Mouse (Mus musculus) heart, embryonic 11.5 days (tissue): ENCODE data around the gene Mcf2l. TPM values are rescaled to one million over a fixed set of nuclear protein-coding genes. Genes with fewer than 3 reads are reported as not detected.

Source experiments
- ATAC-seq: fragments of 200-750 bp; cut with Nextera tagmentation; replicated peaks from 2 replicates; pipeline ENCODE4 v1.8.0; 2017; ENCODE audit warnings: moderate library complexity; ENCODE audit not compliant: insufficient number of reproducible peaks, low FRiP score, low TSS enrichment
- H3K27ac ChIP-seq: fragments of 300-500 bp; sonication (generic); 2 replicates; pipeline ENCODE4 v1.5.1; 2014; ENCODE audit warnings: mild to moderate bottlenecking, low read depth, low read length
- H3K27me3 ChIP-seq: fragments of 300-500 bp; sonication (generic); 2 replicates; pipeline ENCODE4 v1.6.1; 2014; ENCODE audit warnings: mild to moderate bottlenecking, low read length, mixed read lengths; ENCODE audit not compliant: control insufficient read depth, insufficient read depth
- H3K36me3 ChIP-seq: fragments of 300-500 bp; sonication (generic); 2 replicates; pipeline ENCODE4 v1.6.1; 2014; ENCODE audit warnings: mild to moderate bottlenecking, low read length, moderate library complexity, mixed read lengths; ENCODE audit not compliant: control insufficient read depth, insufficient read depth
- H3K4me1 ChIP-seq: fragments of 300-500 bp; sonication (generic); 2 replicates; pipeline ENCODE4 v1.6.1; 2014; ENCODE audit warnings: low read length; ENCODE audit not compliant: control insufficient read depth, insufficient read depth
- H3K4me2 ChIP-seq: fragments of 300-500 bp; sonication (generic); 2 replicates; pipeline ENCODE4 v1.6.1; 2014; ENCODE audit warnings: mild to moderate bottlenecking, moderate library complexity
- H3K4me3 ChIP-seq: fragments of 300-500 bp; sonication (generic); 2 replicates; pipeline ENCODE4 v1.5.1; 2014; ENCODE audit warnings: low read depth, low read length
- H3K9ac ChIP-seq: fragments of 300-500 bp; sonication (generic); 2 replicates; pipeline ENCODE4 v1.6.1; 2014; ENCODE audit warnings: mild to moderate bottlenecking, low read depth, low read length, moderate library complexity
- H3K9me3 ChIP-seq: fragments of 300-500 bp; sonication (generic); replicated peaks from 2 replicates; pipeline ENCODE4 v1.6.1; 2016; ENCODE audit warnings: low read length; ENCODE audit not compliant: control insufficient read depth
- WGBS: fragments of 180-500 bp; shearing (Covaris S2); extraction: QIAGEN DNeasy Blood & Tissue Kit; methylation state at CpG from one replicate; pipeline ENCODE4 v1.1.7; 2014; ENCODE audit not compliant: insufficient replicate concordance; 5-methylcytosine and 5-hydroxymethylcytosine counted together
- polyA plus RNA-seq: library from polyadenylated mRNA; unstranded; fragments of >200 nt; fragmentation: Nextera tagmentation; extraction: Ambion mirVana; gene quantifications from 2 replicates; pipeline ENCODE4 v1.2.1, GENCODE M21; 2014

Gene Mcf2l
- polyA plus RNA-seq, 1 experiment from 2014 or later = 8.8 TPM

- WGBS = 46% methylated on average over 12 of the region's 12 CpGs
- Histone ChIP-seq H3K9ac (no peak overlapping the region), H3K27ac (no peak overlapping the region), H3K9me3 (no peaks in the 10 kb centered on the region), H3K27me3 (no peaks in the 10 kb centered on the region), H3K4me1 (0 out of 2 replicates have a peak, but pooled peaks cover 5% of the 10 kb centered on the region), H3K4me3 (no peak overlapping the region), H3K4me2 (no peak overlapping the region), H3K36me3 (no peaks in the 10 kb centered on the region)
- no peak for ATAC-seq
Observed at GRCm38 (mm10) chr8:12977325-12977724, 103.7 kb downstream of the Mcf2l start.

- H3K27ac ChIP-seq = no peak overlapping the region
- 43% methylated on average over 2 of the region's 2 CpGs for WGBS
- no peak overlapping the region for H3K4me3 ChIP-seq
- H3K9me3 ChIP-seq = no peaks in the 10 kb centered on the region
- H3K4me1 ChIP-seq = 0 out of 2 replicates have a peak, but pooled peaks cover 5% of the 10 kb centered on the region
- no peak overlapping the region for H3K9ac ChIP-seq
- no peaks in the 10 kb centered on the region for H3K36me3 ChIP-seq
- H3K4me2 ChIP-seq = no peak overlapping the region
- ATAC-seq = no peak
- H3K27me3 ChIP-seq = no peaks in the 10 kb centered on the region
Observed at GRCm38 (mm10) chr8:12978308-12978707, 104.7 kb downstream of the Mcf2l start.

- Histone ChIP-seq H3K36me3 (no peaks in the 10 kb centered on the region), H3K27ac (no peak overlapping the region), H3K9ac (no peak overlapping the region), H3K27me3 (no peaks in the 10 kb centered on the region), H3K9me3 (no peaks in the 10 kb centered on the region), H3K4me3 (no peak overlapping the region), H3K4me1 (0 out of 2 replicates have a peak, but pooled peaks cover 5% of the 10 kb centered on the region), H3K4me2 (no peak overlapping the region)
- ATAC-seq = no peak
- WGBS = 28% methylated on average over 5 of the region's 5 CpGs
Observed at GRCm38 (mm10) chr8:12978726-12979125, 105.1 kb downstream of the Mcf2l start.

- Histone ChIP-seq H3K4me2 (no peak overlapping the region), H3K4me3 (no peak overlapping the region), H3K9ac (no peak overlapping the region), H3K9me3 (no peaks in the 10 kb centered on the region), H3K36me3 (no peaks in the 10 kb centered on the region), H3K27ac (no peak overlapping the region), H3K4me1 (no peaks in the 10 kb centered on the region), H3K27me3 (no peaks in the 10 kb centered on the region)
- 76% methylated on average over 18 of the region's 18 CpGs for WGBS
- no peak for ATAC-seq
Observed at GRCm38 (mm10) chr8:12983681-12984467, 110.3 kb downstream of the Mcf2l start.

GRCm38 (mm10) chr8:12984601-12985243 lies 111.1 kb downstream of the Mcf2l start:
- Histone ChIP-seq H3K9me3 (no peaks in the 10 kb centered on the region), H3K27me3 (no peaks in the 10 kb centered on the region), H3K4me2 (no peak overlapping the region), H3K4me3 (no peak overlapping the region), H3K4me1 (no peaks in the 10 kb centered on the region), H3K9ac (no peak overlapping the region), H3K27ac (no peak overlapping the region), H3K36me3 (no peaks in the 10 kb centered on the region)
- ATAC-seq = no peak
- WGBS = 80% methylated on average over 17 of the region's 17 CpGs

DNA sequence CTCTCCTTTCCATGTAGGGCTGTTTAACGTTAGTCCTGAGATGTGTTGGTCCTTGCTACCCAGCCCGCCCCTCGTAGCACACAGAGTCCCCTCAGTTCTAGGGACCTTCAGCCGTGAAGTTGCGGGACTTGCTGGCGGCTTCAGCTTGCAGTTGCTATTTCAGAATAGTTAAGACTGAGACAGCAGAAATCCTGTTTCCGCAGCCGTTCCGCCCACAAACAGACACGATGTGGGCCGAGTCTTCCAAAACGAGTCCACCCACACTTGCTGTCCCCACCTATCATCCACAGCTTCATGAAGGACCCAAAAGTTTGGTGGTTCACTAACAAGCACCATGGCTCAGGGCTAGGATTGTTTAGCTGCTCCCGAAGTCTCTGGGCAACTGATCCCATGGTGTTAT lies 111.7 kb downstream of the Mcf2l start:
- no peaks in the 10 kb centered on the region for H3K36me3 ChIP-seq
- whole genome bisulfite sequencing = 82% methylated on average over 13 of the region's 13 CpGs
- no peak overlapping the region for H3K27ac ChIP-seq
- H3K4me1 ChIP-seq = no peaks in the 10 kb centered on the region
- H3K9me3 ChIP-seq = no peaks in the 10 kb centered on the region
- no peak overlapping the region for H3K4me2 ChIP-seq
- no peaks in the 10 kb centered on the region for H3K27me3 ChIP-seq
- no peak overlapping the region for H3K4me3 ChIP-seq
- H3K9ac ChIP-seq = no peak overlapping the region
- ATAC-seq = no peak

DNA sequence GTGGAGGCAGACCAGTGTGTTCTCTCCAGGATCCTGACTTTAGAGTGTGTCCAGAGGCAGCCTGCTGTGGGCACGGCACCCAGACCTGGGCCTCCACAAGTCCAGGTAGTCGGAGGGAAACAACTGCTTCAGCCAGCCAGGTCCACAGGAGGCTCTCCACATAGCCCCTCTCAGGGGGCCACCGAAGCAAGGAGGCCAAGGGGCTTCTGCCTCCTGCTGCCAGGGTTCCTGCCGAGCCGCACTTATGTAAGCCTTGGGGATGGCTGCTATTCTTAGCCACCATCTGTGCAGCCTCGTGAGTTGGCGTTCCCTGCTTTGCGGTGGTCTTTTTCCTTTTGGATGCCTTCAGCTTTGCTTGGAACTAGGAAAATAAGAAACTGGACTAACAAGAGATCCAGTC lies 114.0 kb downstream of the Mcf2l start:
- WGBS = 52% methylated on average over 8 of the region's 8 CpGs

GRCm38 (mm10) chr8:12988722-12989430 lies 115.3 kb downstream of the Mcf2l start:
- H3K9me3 ChIP-seq = no peaks in the 10 kb centered on the region
- no peak overlapping the region for H3K27ac ChIP-seq
- H3K4me3 ChIP-seq = no peak overlapping the region
- no peak overlapping the region for H3K4me2 ChIP-seq
- ATAC-seq = no peak
- WGBS = 72% methylated on average over 13 of the region's 13 CpGs
- H3K27me3 ChIP-seq = no peaks in the 10 kb centered on the region
- H3K4me1 ChIP-seq = no peaks in the 10 kb centered on the region
- no peak overlapping the region for H3K9ac ChIP-seq
- H3K36me3 ChIP-seq = no peaks in the 10 kb centered on the region

More for the DNA sequence above, 114.0 kb downstream of the Mcf2l start:
- H3K27ac ChIP-seq = no peak overlapping the region
- no peaks in the 10 kb centered on the region for H3K9me3 ChIP-seq
- no peak for ATAC-seq
- H3K4me1 ChIP-seq = no peaks in the 10 kb centered on the region
- H3K27me3 ChIP-seq = no peaks in the 10 kb centered on the region
- no peaks in the 10 kb centered on the region for H3K36me3 ChIP-seq
- no peak overlapping the region for H3K4me2 ChIP-seq
- H3K9ac ChIP-seq = no peak overlapping the region
- H3K4me3 ChIP-seq = no peak overlapping the region
